Mouse (Mus musculus) layer of hippocampus, postnatal 14 days (tissue): ENCODE data around the gene Ncam2. TPM values are rescaled to one million over a fixed set of nuclear protein-coding genes. Genes with fewer than 3 reads are reported as not detected.
"Not testable (repeated sequence)": the region's sequence is repeated elsewhere in the genome, so short reads cannot be mapped to it uniquely, and the experiment has no call there.

Experiments used
- DNase-seq, 2 experiments: peaks; one replicate each; pipeline ENCODE4 v3.0.0; 2021 to 2022; ENCODE audit warnings: low spot score in 2 of 2, mixed read lengths in 1 of 2
- total RNA-seq, 2 experiments: library from RNA; stranded (reverse); gene quantifications; 2 replicates each; pipeline ENCODE4 v1.2.3; 2021

Ncam2 gene
- total RNA-seq, 2 experiments from 2014 or later, result 55.3 to 57.9 TPM

- peak in 1 of 2 experiments; percentile 36 for DNase-seq
These were observed 84.7 kb downstream of the Ncam2 start for GRCm38 (mm10) chr16:81284859-81285837.

GRCm38 (mm10) chr16:81285882-81286281 lies 85.4 kb downstream of the Ncam2 start:
- DNase-seq, result no peak

- no peak for DNase-seq
These were observed 103.3 kb downstream of the Ncam2 start for GRCm38 (mm10) chr16:81303806-81304205.

- DNase-seq, result no peak
These were observed 108.7 kb downstream of the Ncam2 start for GRCm38 (mm10) chr16:81309215-81309614.

- no peak for DNase-seq
These were observed 118.5 kb downstream of the Ncam2 start for GRCm38 (mm10) chr16:81319037-81319436.

- peak; percentile 29 to 54 for DNase-seq
These were observed 130.0 kb downstream of the Ncam2 start for GRCm38 (mm10) chr16:81330539-81330938.

- DNase-seq, result no peak
These were observed 165.4 kb downstream of the Ncam2 start for GRCm38 (mm10) chr16:81365901-81366300.

GRCm38 (mm10) chr16:81374234-81374633 lies 173.7 kb downstream of the Ncam2 start:
- no peak for DNase-seq

GRCm38 (mm10) chr16:81380434-81380833 lies 179.9 kb downstream of the Ncam2 start:
- DNase-seq, result no peak

- DNase-seq, result no peak
These were observed 188.1 kb downstream of the Ncam2 start for GRCm38 (mm10) chr16:81388646-81389045.

- DNase-seq, result peak in 1 of 2 experiments; percentile 4
These were observed 234.1 kb downstream of the Ncam2 start for GRCm38 (mm10) chr16:81434559-81434958.

- no peak for DNase-seq
These were observed 236.8 kb downstream of the Ncam2 start for GRCm38 (mm10) chr16:81437091-81437867.

- no peak for DNase-seq
These were observed 237.4 kb downstream of the Ncam2 start for GRCm38 (mm10) chr16:81437868-81438249.

GRCm38 (mm10) chr16:81450851-81451250 lies 250.4 kb downstream of the Ncam2 start:
- DNase-seq, result no peak

- DNase-seq, result no peak
These were observed 252.5 kb downstream of the Ncam2 start for GRCm38 (mm10) chr16:81452988-81453387.

- no peak for DNase-seq
These were observed 254.0 kb downstream of the Ncam2 start for GRCm38 (mm10) chr16:81454472-81454871.

- not testable (repeated sequence) for DNase-seq
These were observed 262.2 kb downstream of the Ncam2 start for GRCm38 (mm10) chr16:81462731-81463130.

- DNase-seq, result no peak
These were observed 272.4 kb downstream of the Ncam2 start for GRCm38 (mm10) chr16:81472925-81473324.

GRCm38 (mm10) chr16:81481058-81481457 lies 280.6 kb downstream of the Ncam2 start:
- DNase-seq, result no peak

GRCm38 (mm10) chr16:81496111-81496510 lies 295.6 kb downstream of the Ncam2 start:
- no peak for DNase-seq

- DNase-seq, result no peak
These were observed 302.1 kb downstream of the Ncam2 start for GRCm38 (mm10) chr16:81502578-81502977.

- no peak for DNase-seq
These were observed 335.7 kb downstream of the Ncam2 start for GRCm38 (mm10) chr16:81536230-81536629.
